ENCODE assay signal across 12 mouse cellular contexts in genomic region chr9:54752201-54752943, GRCm38 (mm10). TPM values are rescaled to one million over a fixed set of nuclear protein-coding genes. Genes with fewer than 3 reads are reported as not detected.
A peak's percentile ranks its signal among the peaks of the same experiment; 100 is the strongest.
DNase-seq lines count a peak whose midpoint lies in the region; ATAC-seq lines count a peak whose summit lies in the region.
"Had no signal": no experiment of that assay in that cellular context is flagged by ENCODE, and none has a peak within 500 bp of the region (broad histone marks: within the 10 kb centered on the region; RNA-seq: fewer than 3 reads in every experiment).

No protein-coding gene starts in this region.

- H3K27me3 ChIP-seq in embryonic facial prominence, embryonic 14.5 days (replicated peaks; ENCODE audit: control insufficient read depth, insufficient read depth, low read length) = no peaks in the 10 kb centered on the region; the same call in 1 of the 2 replicates
- peaks cover 11% of the 10 kb centered on the region; the same call in 1 of the 2 replicates for H3K27me3 ChIP-seq in midbrain, embryonic 10.5 days (ENCODE audit: low read depth, poor library complexity, severe bottlenecking)
- no peaks in the 10 kb centered on the region for H3K27me3 ChIP-seq in neural tube, embryonic 15.5 days (replicated peaks)

- intact Hi-C loops in heart, postnatal 36 days (cut with DNase I) = no loop called here

- WGBS in embryonic facial prominence, embryonic 14.5 days = 36% methylated on average over 21 of the region's 21 CpGs
- 36% methylated on average over 21 of the region's 21 CpGs for WGBS in midbrain, embryonic 10.5 days
- 10% methylated on average over 21 of the region's 21 CpGs for WGBS in neural tube, embryonic 15.5 days

- ATAC-seq in embryonic facial prominence, embryonic 14.5 days (ENCODE audit: low read depth) = peak; percentile 44; the same call in 1 of the 2 replicates
- peak; percentile 50 for ATAC-seq in neural tube, embryonic 15.5 days (ENCODE audit: low FRiP score)

- H3K4me1 ChIP-seq in embryonic facial prominence, embryonic 14.5 days (ENCODE audit: control insufficient read depth, insufficient read depth, low read length) = peaks cover 6% of the 10 kb centered on the region; the same call in 1 of the 2 replicates
- peaks cover 36% of the 10 kb centered on the region for H3K4me1 ChIP-seq in midbrain, embryonic 10.5 days
- peaks cover 24% of the 10 kb centered on the region for H3K4me1 ChIP-seq in neural tube, embryonic 15.5 days

- H3K9me3 ChIP-seq in embryonic facial prominence, embryonic 14.5 days (ENCODE audit: control insufficient read depth, low read length) = no peaks in the 10 kb centered on the region
- no peaks in the 10 kb centered on the region for H3K9me3 ChIP-seq in midbrain, embryonic 10.5 days (replicated peaks)
- no peaks in the 10 kb centered on the region for H3K9me3 ChIP-seq in neural tube, embryonic 15.5 days (replicated peaks)

- 0 out of 2 replicates have a peak overlapping the region, but pooled peaks have one; percentile 5 for H3K9ac ChIP-seq in embryonic facial prominence, embryonic 14.5 days (ENCODE audit: low read depth, low read length)
- H3K9ac ChIP-seq in neural tube, embryonic 15.5 days (replicated peaks) = no peak overlapping the region
- H3K9ac ChIP-seq: lung, embryonic 14.5 days had no signal

- DNase-seq in kidney, postnatal 14 days = peak; percentile 44
- DNase-seq in kidney, adult 8-10 months = no peak
- no peak for DNase-seq in embryonic facial prominence, embryonic 14.5 days (ENCODE audit: low spot score)
- peak; percentile 54 for DNase-seq in midbrain, embryonic 10.5 days (ENCODE audit: low spot score)
- no peak for DNase-seq in spleen, adult 12 weeks (ENCODE audit: low spot score)
- no peak for DNase-seq in heart, postnatal 36 days
- DNase-seq in urinary bladder, adult 2 months (ENCODE audit: low spot score) = no peak
- DNase-seq: cerebellum, adult 9-10 months; left cerebral cortex, postnatal 4 days; lung, embryonic 14.5 days had no signal

- H3K27ac ChIP-seq in embryonic facial prominence, embryonic 14.5 days (replicated peaks; ENCODE audit: low read depth, low read length) = no peak overlapping the region
- peak overlapping the region; percentile 64 for H3K27ac ChIP-seq in midbrain, embryonic 10.5 days (replicated peaks)
- H3K27ac ChIP-seq in neural tube, embryonic 15.5 days (replicated peaks) = peak overlapping the region; percentile 68

- H3K4me3 ChIP-seq in embryonic facial prominence, embryonic 14.5 days (ENCODE audit: low read depth, low read length) = no peak overlapping the region
- peak overlapping the region; percentile 18; the same call in 1 of the 2 replicates for H3K4me3 ChIP-seq in midbrain, embryonic 10.5 days
- H3K4me3 ChIP-seq in neural tube, embryonic 15.5 days (replicated peaks) = no peak overlapping the region
- H3K4me3 ChIP-seq: erythroblast, embryonic 14.5 days had no signal

- no peak overlapping the region for H3K4me2 ChIP-seq in embryonic facial prominence, embryonic 14.5 days (ENCODE audit: low read depth, low read length)
- H3K4me2 ChIP-seq in neural tube, embryonic 15.5 days = no peak overlapping the region
- H3K4me2 ChIP-seq: lung, embryonic 14.5 days had no signal

- H3K36me3 ChIP-seq in embryonic facial prominence, embryonic 14.5 days (ENCODE audit: control insufficient read depth, insufficient read depth, low read length) = no peaks in the 10 kb centered on the region
- no peaks in the 10 kb centered on the region for H3K36me3 ChIP-seq in midbrain, embryonic 10.5 days
- H3K36me3 ChIP-seq in neural tube, embryonic 15.5 days = no peaks in the 10 kb centered on the region

RNA-seq across cellular contexts. Expression of gene Crabp1, which starts 12.2 kb away (rescaled TPM):
- 389 and 501 TPM in 2 replicates for polyA plus RNA-seq in embryonic facial prominence, embryonic 14.5 days (2014; fragmentation: Nextera tagmentation; extraction: Ambion mirVana)
- 1,146 and 1,287 TPM in 2 replicates for polyA plus RNA-seq in midbrain, embryonic 10.5 days (2016; fragmentation: Nextera tagmentation; extraction: Ambion mirVana)
- 405 and 485 TPM in 2 replicates for polyA plus RNA-seq in neural tube, embryonic 15.5 days (2015; fragmentation: Nextera tagmentation; extraction: Ambion mirVana)
- total RNA-seq in heart, postnatal 36 days (2021) = not detected
- polyA plus RNA-seq in urinary bladder, adult 2 months (2012; rRNA removed) = 0.08 and 0.15 TPM in 2 replicates
- polyA plus RNA-seq: erythroblast, embryonic 14.5 days had no signal

RNA-seq across cellular contexts. Expression of gene Wdr61, which starts 18.1 kb away (rescaled TPM):
- 143 and 154 TPM in 2 replicates for polyA plus RNA-seq in embryonic facial prominence, embryonic 14.5 days (2014; fragmentation: Nextera tagmentation; extraction: Ambion mirVana)
- 168 and 188 TPM in 2 replicates for polyA plus RNA-seq in midbrain, embryonic 10.5 days (2016; fragmentation: Nextera tagmentation; extraction: Ambion mirVana)
- polyA plus RNA-seq in neural tube, embryonic 15.5 days (2015; fragmentation: Nextera tagmentation; extraction: Ambion mirVana) = 79.1 and 91.7 TPM in 2 replicates
- total RNA-seq in heart, postnatal 36 days (2021) = 10 to 100 TPM; 28.2 to 31.7 TPM
- polyA plus RNA-seq in urinary bladder, adult 2 months (2012; rRNA removed) = 98.1 and 141 TPM in 2 replicates

RNA-seq across cellular contexts. Expression of gene Dnaja4, which starts 53.7 kb away (rescaled TPM):
- polyA plus RNA-seq in embryonic facial prominence, embryonic 14.5 days (2014; fragmentation: Nextera tagmentation; extraction: Ambion mirVana) = 14.1 and 16.1 TPM in 2 replicates
- 3.1 and 3.2 TPM in 2 replicates for polyA plus RNA-seq in midbrain, embryonic 10.5 days (2016; fragmentation: Nextera tagmentation; extraction: Ambion mirVana)
- 7.5 and 8.0 TPM in 2 replicates for polyA plus RNA-seq in neural tube, embryonic 15.5 days (2015; fragmentation: Nextera tagmentation; extraction: Ambion mirVana)
- 10 to 100 TPM; 71.4 to 80.4 TPM for total RNA-seq in heart, postnatal 36 days (2021)
- polyA plus RNA-seq in urinary bladder, adult 2 months (2012; rRNA removed) = 18.5 and 19.1 TPM in 2 replicates

Comparison
In these comparisons a context has a peak if more than half of its experiments do, and no peak if none do; other contexts are left out.
1. DNase-seq: peak in kidney, postnatal 14 days (single experiment) and midbrain, embryonic 10.5 days (single experiment); none in kidney, adult 8-10 months (0 of 2), embryonic facial prominence, embryonic 14.5 days (single experiment), spleen, adult 12 weeks (single experiment), heart, postnatal 36 days (0 of 2) and urinary bladder, adult 2 months (single experiment).
2. RNA of gene Crabp1, which starts 12.2 kb away (polyA plus RNA-seq): 1,146 to 1,287 TPM in midbrain, embryonic 10.5 days, 405 to 485 TPM in neural tube, embryonic 15.5 days and 389 to 501 TPM in embryonic facial prominence, embryonic 14.5 days; 0.08 to 0.15 TPM in urinary bladder, adult 2 months; every median in the first group is over 100 times any median in the second.